In genomic region chr2:32704021-32704421, GRCm38 (mm10) we compare ENCODE assay signal across 8 mouse cellular contexts. TPM values are rescaled to one million over a fixed set of nuclear protein-coding genes. Genes with fewer than 3 reads are reported as not detected.
DNase-seq lines count a peak whose midpoint lies in the region; ATAC-seq and TF ChIP-seq lines count a peak whose summit lies in the region.

TSS of gene Fpgs (minus strand) at chr2:32704145.

- no peak within 1 kb of the TSS for H3K4me2 ChIP-seq in neural tube, embryonic 15.5 days

- DNase-seq in heart, embryonic 10.5 days (ENCODE audit: low spot score): no peak
- DNase-seq in heart, postnatal 10 days: no peak
- no peak for DNase-seq in G1E (ENCODE audit: low spot score)
- DNase-seq in large intestine, adult 2 months (ENCODE audit: low read depth, low spot score): no peak
- no peak for DNase-seq in cerebellum, postnatal 14 days
- DNase-seq in embryo, embryonic 10.5 days (ENCODE audit: low spot score): no peak

- no peak within 1 kb of the TSS for H3K4me3 ChIP-seq in heart, embryonic 10.5 days
- no peak within 1 kb of the TSS for H3K4me3 ChIP-seq in G1E (ENCODE audit: low read depth, low read length)
- H3K4me3 ChIP-seq in neural tube, embryonic 15.5 days (replicated peaks): no peak within 1 kb of the TSS

- no peaks in the 10 kb centered on the region for H3K27me3 ChIP-seq in heart, embryonic 10.5 days (ENCODE audit: insufficient read depth, poor library complexity, severe bottlenecking)
- no peaks in the 10 kb centered on the region for H3K27me3 ChIP-seq in G1E (ENCODE audit: insufficient read depth, low read length)
- no peaks in the 10 kb centered on the region for H3K27me3 ChIP-seq in neural tube, embryonic 15.5 days (replicated peaks)

- WGBS in heart, embryonic 10.5 days: 83% methylated on average over 2 of the region's 2 CpGs
- WGBS in large intestine, adult 2 months: 49% methylated on average over 2 of the region's 2 CpGs
- WGBS in neural tube, embryonic 15.5 days: 70% methylated on average over 2 of the region's 2 CpGs

- H3K27ac ChIP-seq in heart, embryonic 10.5 days: peak within 1 kb of the TSS; percentile 10; the same call in 1 of the 2 replicates
- no peak within 1 kb of the TSS for H3K27ac ChIP-seq in neural tube, embryonic 15.5 days (replicated peaks)

- intact Hi-C loops in heart, postnatal 10 days (cut with DNase I): no loop called here

- peaks cover 67% of the 10 kb centered on the region for H3K36me3 ChIP-seq in heart, embryonic 10.5 days
- peaks cover 83% of the 10 kb centered on the region for H3K36me3 ChIP-seq in G1E (replicated peaks)
- H3K36me3 ChIP-seq in neural tube, embryonic 15.5 days: peaks cover 58% of the 10 kb centered on the region

- no peak within 1 kb of the TSS for H3K9ac ChIP-seq in neural tube, embryonic 15.5 days (replicated peaks)

- ATAC-seq in G1E (ENCODE audit: extremely low read depth, insufficient number of reproducible peaks, low FRiP score, poor library complexity, severe bottlenecking): no peak
- no peak for ATAC-seq in granulocyte monocyte progenitor cell, adult 5-6 weeks (replicated peaks; ENCODE audit: poor library complexity, severe bottlenecking)
- ATAC-seq in neural tube, embryonic 15.5 days (ENCODE audit: low FRiP score): no peak

- H3K9me3 ChIP-seq in heart, embryonic 10.5 days: no peaks in the 10 kb centered on the region
- H3K9me3 ChIP-seq in G1E (replicated peaks): no peaks in the 10 kb centered on the region
- H3K9me3 ChIP-seq in neural tube, embryonic 15.5 days (replicated peaks): no peaks in the 10 kb centered on the region

- TF ChIP-seq CTCF in G1E (IDR thresholded peaks at IDR 0.05; ENCODE audit: low read depth, low read length): no peak

- H3K4me1 ChIP-seq in heart, embryonic 10.5 days: peaks cover 3% of the 10 kb centered on the region; the same call in 1 of the 2 replicates
- H3K4me1 ChIP-seq in G1E (ENCODE audit: insufficient read depth, low read depth, low read length): peaks cover 34% of the 10 kb centered on the region
- no peaks in the 10 kb centered on the region for H3K4me1 ChIP-seq in neural tube, embryonic 15.5 days

RNA-seq across cellular contexts. Expression of gene Fpgs, which starts in this region (rescaled TPM):
- polyA plus RNA-seq in heart, embryonic 10.5 days (2016; fragmentation: Nextera tagmentation; extraction: Ambion mirVana): 24.7 and 34.8 TPM in 2 replicates
- 10 to 100 TPM in 1 of 2 experiments, 1 to 10 TPM in 1; 9.9 to 11.7 TPM for total RNA-seq in heart, postnatal 10 days (2021)
- 14.7 and 22.9 TPM in 2 replicates for total RNA-seq in G1E (2014; fragmentation: Nextera tagmentation)
- total RNA-seq in G1E (2017): 12.8 and 13.6 TPM in 2 replicates
- 81.4 and 145 TPM in 2 replicates for polyA plus RNA-seq in G1E (2012)
- total RNA-seq in granulocyte monocyte progenitor cell, adult 5-6 weeks (2014; fragmentation: Nextera tagmentation): 24.2 and 34.0 TPM in 2 replicates
- 19.0 and 20.7 TPM in 2 replicates for total RNA-seq in granulocyte monocyte progenitor cell, adult 5-6 weeks (2017)
- 31.5 TPM in 2 replicates for polyA plus RNA-seq in large intestine, adult 2 months (2012; rRNA removed)
- polyA plus RNA-seq in neural tube, embryonic 15.5 days (2015; fragmentation: Nextera tagmentation; extraction: Ambion mirVana): 19.3 and 20.6 TPM in 2 replicates
